ENCODE assay signal across 16 mouse cellular contexts in the genomic region with DNA sequence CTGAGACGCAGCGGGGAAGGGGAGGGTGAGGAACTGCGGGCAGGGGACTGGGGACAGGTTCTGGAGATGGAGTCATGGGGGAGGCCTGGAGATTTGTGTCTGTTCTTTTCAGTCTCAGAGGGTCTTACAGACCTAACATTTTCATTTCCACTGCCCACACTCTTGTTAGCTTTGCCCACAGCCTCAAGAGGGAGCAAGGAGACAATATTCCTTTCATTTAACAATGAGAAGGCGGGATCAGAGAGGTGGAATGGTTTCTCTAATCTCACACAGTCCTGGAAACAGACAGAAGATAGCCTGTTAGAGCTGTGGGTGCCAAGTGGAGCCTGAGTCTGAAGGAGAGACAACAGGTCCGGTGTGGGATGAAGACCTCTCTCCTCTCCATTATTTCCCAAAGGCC. TPM values are rescaled to one million over a fixed set of nuclear protein-coding genes. Genes with fewer than 3 reads are reported as not detected.
DNase-seq lines count a peak whose midpoint lies in the region; ATAC-seq and TF ChIP-seq lines count a peak whose summit lies in the region.
"Had no signal": no experiment of that assay in that cellular context is flagged by ENCODE, and none has a peak within 500 bp of the region (broad histone marks: within the 10 kb centered on the region; RNA-seq: fewer than 3 reads in every experiment).

No protein-coding gene starts in this region.

- H3K9me3 ChIP-seq in heart, postnatal 0 days (replicated peaks; ENCODE audit: control insufficient read depth, low read length): no peaks in the 10 kb centered on the region
- H3K9me3 ChIP-seq in neural tube, embryonic 13.5 days: no peaks in the 10 kb centered on the region
- no peaks in the 10 kb centered on the region for H3K9me3 ChIP-seq in forebrain, embryonic 16.5 days (ENCODE audit: control insufficient read depth, low read length)
- H3K9me3 ChIP-seq: heart, embryonic 12.5 days had no signal

- no peaks in the 10 kb centered on the region for H3K36me3 ChIP-seq in heart, postnatal 0 days (replicated peaks; ENCODE audit: control insufficient read depth, insufficient read depth, low read length)
- H3K36me3 ChIP-seq in neural tube, embryonic 13.5 days: no peaks in the 10 kb centered on the region
- no peaks in the 10 kb centered on the region for H3K36me3 ChIP-seq in forebrain, embryonic 16.5 days (ENCODE audit: control insufficient read depth, insufficient read depth)
- H3K36me3 ChIP-seq: heart, embryonic 12.5 days had no signal

- H3K4me1 ChIP-seq in heart, postnatal 0 days (ENCODE audit: control insufficient read depth, insufficient read depth): peaks cover 6% of the 10 kb centered on the region
- peaks cover 74% of the 10 kb centered on the region for H3K4me1 ChIP-seq in neural tube, embryonic 13.5 days (replicated peaks)
- H3K4me1 ChIP-seq in forebrain, embryonic 16.5 days (replicated peaks; ENCODE audit: control insufficient read depth, insufficient read depth, low read length): peaks cover 62% of the 10 kb centered on the region
- peaks cover 46% of the 10 kb centered on the region for H3K4me1 ChIP-seq in olfactory bulb, adult 2 months (ENCODE audit: control insufficient read depth, insufficient read depth, low read length)

- H3K4me2 ChIP-seq in heart, postnatal 0 days (ENCODE audit: low read depth, low read length): no peak overlapping the region
- no peak overlapping the region for H3K4me2 ChIP-seq in neural tube, embryonic 13.5 days
- no peak overlapping the region for H3K4me2 ChIP-seq in forebrain, embryonic 16.5 days (ENCODE audit: low read length)
- H3K4me2 ChIP-seq: heart, embryonic 12.5 days had no signal

- no peak overlapping the region for H3K4me3 ChIP-seq in heart, postnatal 0 days (ENCODE audit: low read depth, low read length)
- H3K4me3 ChIP-seq in neural tube, embryonic 13.5 days: no peak overlapping the region
- H3K4me3 ChIP-seq in forebrain, embryonic 16.5 days (replicated peaks; ENCODE audit: low read length): no peak overlapping the region
- H3K4me3 ChIP-seq in olfactory bulb, adult 2 months (ENCODE audit: insufficient read depth, low read depth, low read length): no peak overlapping the region
- H3K4me3 ChIP-seq: heart, embryonic 12.5 days had no signal

- intact Hi-C loops in heart, postnatal 36 days (cut with DNase I): no loop called here

- H3K27ac ChIP-seq in heart, postnatal 0 days (ENCODE audit: low read depth): no peak overlapping the region
- H3K27ac ChIP-seq in neural tube, embryonic 13.5 days (replicated peaks): peak overlapping the region; percentile 57
- H3K27ac ChIP-seq in forebrain, embryonic 16.5 days (ENCODE audit: low read length): peak overlapping the region; percentile 51
- H3K27ac ChIP-seq in olfactory bulb, adult 2 months (ENCODE audit: insufficient read depth, low read depth, low read length): 0 out of 2 replicates have a peak overlapping the region, but pooled peaks have one; percentile 2
- H3K27ac ChIP-seq: liver, embryonic 14.5 days had no signal

- H3K9ac ChIP-seq in heart, postnatal 0 days (replicated peaks; ENCODE audit: low read depth, low read length): no peak overlapping the region
- no peak overlapping the region for H3K9ac ChIP-seq in neural tube, embryonic 13.5 days
- peak overlapping the region; percentile 20; the same call in 1 of the 2 replicates for H3K9ac ChIP-seq in forebrain, embryonic 16.5 days (replicated peaks; ENCODE audit: low read depth, low read length)
- H3K9ac ChIP-seq: heart, embryonic 12.5 days; liver, embryonic 14.5 days had no signal

- TF ChIP-seq POLR2A in olfactory bulb, adult 2 months (IDR thresholded peaks at IDR 0.05; ENCODE audit: insufficient read depth, low read depth, low read length): no peak

- peaks cover 9% of the 10 kb centered on the region; the same call in 1 of the 2 replicates for H3K27me3 ChIP-seq in heart, postnatal 0 days (ENCODE audit: control insufficient read depth, insufficient read depth, low read length)
- H3K27me3 ChIP-seq in neural tube, embryonic 13.5 days: peaks cover 4% of the 10 kb centered on the region
- no peaks in the 10 kb centered on the region for H3K27me3 ChIP-seq in forebrain, embryonic 16.5 days (replicated peaks; ENCODE audit: control insufficient read depth, insufficient read depth, low read length)
- H3K27me3 ChIP-seq: Patski had no signal

- TF ChIP-seq CTCF in heart, postnatal 0 days (IDR thresholded peaks at IDR 0.05; ENCODE audit: low read depth): peak; percentile 27; the same call in 1 of the 2 replicates
- TF ChIP-seq CTCF in olfactory bulb, adult 2 months (IDR thresholded peaks at IDR 0.05; ENCODE audit: insufficient read depth, low read depth, low read length): no peak

- no peak for TF ChIP-seq EP300 in heart, postnatal 0 days (IDR thresholded peaks at IDR 0.05; ENCODE audit: low read depth)

- no peak for DNase-seq in heart, postnatal 0 days (ENCODE audit: low spot score)
- DNase-seq in heart, postnatal 36 days: no peak
- DNase-seq in neural tube, embryonic 10.5 days (ENCODE audit: extremely low spot score, low spot score): no peak
- DNase-seq in B cell, adult 2 months: no peak
- DNase-seq in spleen, postnatal 4 days (ENCODE audit: low spot score in 2 of 2): no peak
- DNase-seq: adrenal gland, postnatal 14 days; cerebellum, adult 8-10 months; kidney, postnatal 4 days had no signal

- ATAC-seq in heart, postnatal 0 days (ENCODE audit: insufficient read depth, low read depth): no peak
- peak; percentile 24; the same call in 1 of the 2 replicates for ATAC-seq in neural tube, embryonic 13.5 days (ENCODE audit: low read depth)
- ATAC-seq in forebrain, embryonic 16.5 days: no peak
- ATAC-seq: CD4-positive, CD25-positive, alpha-beta regulatory T cell, adult 4 months; intestine, embryonic 16.5 days; Patski had no signal

- WGBS in heart, postnatal 0 days: 43% methylated on average over 5 of the region's 5 CpGs
- WGBS in neural tube, embryonic 13.5 days: 35% methylated on average over 5 of the region's 5 CpGs
- 28% methylated on average over 5 of the region's 5 CpGs for WGBS in forebrain, embryonic 16.5 days
- WGBS in olfactory bulb, adult 2 months: 56% methylated on average over 5 of the region's 5 CpGs

RNA-seq across cellular contexts. Expression of a gene that starts 11.7 kb away (rescaled TPM):
- total RNA-seq in heart, postnatal 0 days (2014; rRNA removed; ENCODE audit: low replicate concordance): not detected in 2 replicates
- polyA plus RNA-seq in heart, postnatal 0 days (2015; fragmentation: Nextera tagmentation; extraction: Ambion mirVana): 0.05 and 0.11 TPM in 2 replicates
- under 1 TPM; 0.16 to 0.47 TPM for total RNA-seq in heart, postnatal 36 days (2021)
- polyA plus RNA-seq in neural tube, embryonic 13.5 days (2015; fragmentation: Nextera tagmentation; extraction: Ambion mirVana): 47.5 and 48.5 TPM in 2 replicates
- 9.2 and 11.7 TPM in 2 replicates for polyA plus RNA-seq in forebrain, embryonic 16.5 days (2015; fragmentation: Nextera tagmentation; extraction: Ambion mirVana)
- polyA plus RNA-seq in olfactory bulb, adult 2 months (2012; ENCODE audit: insufficient read depth, insufficient read length, low replicate concordance, missing spikeins): not detected in 2 replicates

RNA-seq across cellular contexts. Expression of a gene that starts 45.7 kb away (rescaled TPM):
- 1.1 and 2.3 TPM in 2 replicates for total RNA-seq in heart, postnatal 0 days (2014; rRNA removed; ENCODE audit: low replicate concordance)
- 0.90 and 1.3 TPM in 2 replicates for polyA plus RNA-seq in heart, postnatal 0 days (2015; fragmentation: Nextera tagmentation; extraction: Ambion mirVana)
- total RNA-seq in heart, postnatal 36 days (2021): under 1 TPM; 0.16 to 0.22 TPM
- 0.14 and 0.18 TPM in 2 replicates for polyA plus RNA-seq in neural tube, embryonic 13.5 days (2015; fragmentation: Nextera tagmentation; extraction: Ambion mirVana)
- polyA plus RNA-seq in forebrain, embryonic 16.5 days (2015; fragmentation: Nextera tagmentation; extraction: Ambion mirVana): 0.30 and 0.66 TPM in 2 replicates
- not detected in 2 replicates for polyA plus RNA-seq in olfactory bulb, adult 2 months (2012; ENCODE audit: insufficient read depth, insufficient read length, low replicate concordance, missing spikeins)
- polyA plus RNA-seq: CD4-positive, CD25-positive, alpha-beta regulatory T cell, adult 4 months; heart, embryonic 12.5 days had no signal
